Mouse (Mus musculus): Measurements from ENCODE around the gene Arhgap18. TPM values are rescaled to one million over a fixed set of nuclear protein-coding genes. Genes with fewer than 3 reads are reported as not detected.
A peak's percentile ranks its signal among the peaks of the same experiment; 100 is the strongest.

The Arhgap18 gene
- 10.7 and 11.7 TPM in 2 replicates for polyA plus RNA-seq (2012; rRNA removed)

DNA sequence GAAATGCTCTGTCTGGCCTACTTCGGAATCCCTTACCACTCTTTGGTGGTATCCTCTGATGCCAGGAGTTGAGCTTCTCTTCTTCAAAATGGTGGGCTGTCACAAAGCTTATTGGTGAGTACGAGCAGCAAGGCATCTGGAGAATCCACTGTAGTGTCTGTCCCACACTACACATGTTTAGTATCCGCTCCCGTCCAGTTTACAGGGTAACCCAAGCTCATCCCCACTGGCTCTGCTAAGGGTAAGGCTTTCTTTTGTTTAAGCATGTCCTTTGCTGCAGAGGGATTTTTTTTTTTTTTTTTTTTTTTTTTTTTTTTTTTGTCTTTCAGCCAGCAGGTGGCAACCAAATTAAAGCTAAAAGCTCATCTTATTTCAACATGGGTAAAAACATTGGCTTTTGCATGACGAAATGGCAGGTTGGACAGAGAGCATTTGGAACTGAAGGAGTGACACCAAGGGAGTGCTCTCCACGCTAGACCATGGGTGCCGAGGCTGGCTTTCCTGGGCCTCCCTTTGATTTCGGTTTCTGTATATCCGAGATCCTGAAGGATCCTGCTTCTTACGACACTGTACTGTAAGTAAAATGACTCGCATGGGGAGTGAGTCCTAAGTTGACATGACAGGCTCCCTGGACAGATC is at the start of gene Arhgap18:
Gene Arhgap18 (plus strand): TSS at position 493 of the 639 bp plus-strand sequence.
- no peak for DNase-seq (ENCODE audit: low spot score)

DNA sequence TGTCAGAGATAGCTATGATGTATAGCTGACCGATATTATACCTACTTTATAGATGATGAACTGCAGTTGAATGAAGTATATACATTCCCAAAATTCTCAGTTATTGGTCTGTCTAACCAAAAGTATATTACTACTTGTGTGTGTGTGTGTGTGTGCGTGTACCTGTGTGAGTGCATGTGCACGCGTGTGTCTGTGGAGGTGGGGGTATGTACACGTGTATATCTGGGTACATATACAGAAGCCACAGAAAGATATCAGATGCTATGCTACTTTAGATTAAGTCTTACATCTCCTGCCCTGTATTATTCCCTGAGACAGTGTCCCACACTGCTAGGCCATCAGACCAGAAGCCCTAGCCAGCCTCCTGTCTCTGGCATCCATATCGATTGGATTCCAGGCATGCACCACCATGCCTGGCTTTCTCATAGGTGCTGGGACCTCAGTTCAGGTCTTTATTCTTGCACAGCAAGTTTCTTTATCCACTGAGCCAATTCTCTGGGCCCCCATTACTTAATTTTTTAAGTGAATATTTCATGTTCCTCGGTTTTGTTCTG is 42.7 kb upstream of the Arhgap18 start:
- no peak for DNase-seq (ENCODE audit: low spot score)

DNA sequence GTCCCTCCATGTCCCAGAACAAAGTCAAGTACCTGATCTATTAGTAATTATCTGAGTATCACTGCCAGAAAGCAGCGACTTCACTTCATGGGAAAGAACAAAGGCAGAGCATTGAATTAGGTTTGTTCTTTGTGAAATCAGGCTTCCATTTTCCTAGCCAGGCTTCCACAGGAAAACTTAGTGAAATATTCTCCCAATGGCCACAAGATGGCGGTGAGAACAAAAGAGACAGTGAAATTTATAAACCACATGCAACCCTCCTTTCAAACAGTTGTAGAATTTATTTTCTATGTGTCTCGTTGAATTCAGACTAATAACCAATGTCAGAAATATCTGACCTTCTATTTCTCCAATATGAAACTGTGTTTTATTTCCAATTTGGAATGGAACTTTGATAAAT is 42.2 kb upstream of the Arhgap18 start:
- no peak for DNase-seq (ENCODE audit: low spot score)

DNA sequence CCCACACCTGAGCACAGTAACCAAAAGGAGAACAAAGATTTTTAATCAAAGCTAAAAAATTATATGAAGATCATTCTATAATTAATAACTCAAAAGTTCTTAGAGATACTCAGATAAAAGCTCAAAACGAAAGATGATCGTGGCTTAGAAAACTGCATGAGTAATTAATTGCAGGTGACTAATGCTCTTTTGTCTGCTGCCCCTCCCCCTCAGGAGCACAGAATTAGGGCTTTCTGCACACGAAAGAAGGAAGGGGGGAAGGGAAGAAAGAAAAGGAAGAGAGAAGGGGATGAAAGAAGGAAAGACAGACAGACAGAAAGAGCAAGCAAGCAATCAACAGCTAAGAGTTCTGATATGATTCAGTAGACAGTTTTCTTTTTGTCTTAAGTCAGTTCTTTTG is 39.2 kb upstream of the Arhgap18 start:
- no peak for DNase-seq (ENCODE audit: low spot score)

DNA sequence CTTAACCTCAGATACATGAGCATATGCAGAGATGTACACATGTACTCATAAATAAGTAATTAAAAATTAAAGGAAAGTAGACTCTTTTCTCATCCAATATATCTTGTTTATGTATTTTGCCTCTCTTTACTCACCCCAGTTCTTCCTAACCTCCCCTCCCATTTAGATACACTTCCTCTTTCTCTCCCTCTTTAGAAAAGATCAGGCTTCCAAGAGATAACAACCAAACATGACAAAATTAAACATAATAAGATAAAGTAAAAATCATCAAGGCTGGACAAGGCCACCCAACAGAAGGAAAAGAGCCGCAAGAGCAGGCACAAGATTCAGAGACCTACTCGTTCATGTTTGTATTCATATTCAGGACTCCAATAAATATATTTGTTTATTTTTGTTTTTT is 28.5 kb upstream of the Arhgap18 start:
- DNase-seq (ENCODE audit: low spot score), result no peak

DNA sequence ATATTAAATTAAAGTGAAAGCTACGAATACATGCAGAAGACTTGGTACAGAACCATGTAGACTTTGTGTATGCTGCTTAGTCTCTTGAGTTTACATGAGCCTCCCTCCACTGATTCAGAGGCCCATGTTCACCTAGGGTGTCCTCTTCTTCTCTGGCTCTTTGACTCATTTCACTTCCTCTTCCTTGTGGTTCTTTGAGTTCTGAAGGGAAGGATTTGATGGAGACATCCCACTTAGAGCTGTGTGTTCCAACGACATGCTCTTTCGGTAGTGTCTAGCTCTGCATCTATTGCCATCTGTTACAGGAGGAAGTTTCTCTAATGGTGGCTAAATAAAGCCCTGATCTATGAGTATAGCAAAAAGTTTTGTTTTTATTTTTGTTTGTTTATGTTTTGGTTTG is 28.0 kb upstream of the Arhgap18 start:
- DNase-seq (ENCODE audit: low spot score), result no peak

DNA sequence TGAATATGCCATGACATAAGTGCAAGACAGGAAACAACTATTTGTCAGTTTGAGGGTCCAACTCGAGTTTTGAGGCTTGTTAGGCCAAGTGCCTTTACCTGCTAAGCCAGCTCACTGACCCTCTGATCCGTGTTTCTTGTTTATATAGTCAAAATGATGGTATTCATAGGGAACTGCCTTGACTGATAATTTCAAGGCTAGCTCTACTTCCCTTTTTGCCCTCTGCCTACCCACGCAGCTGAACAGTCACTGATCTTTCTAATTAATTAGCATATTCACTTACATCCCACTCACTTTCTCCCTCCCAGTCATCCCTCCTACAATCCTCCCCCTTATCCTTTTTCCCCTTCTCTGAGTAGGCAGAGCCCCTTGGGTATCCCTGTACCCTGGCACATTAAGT is 2.4 kb upstream of the Arhgap18 start:
- no peak for DNase-seq (ENCODE audit: low spot score)

DNA sequence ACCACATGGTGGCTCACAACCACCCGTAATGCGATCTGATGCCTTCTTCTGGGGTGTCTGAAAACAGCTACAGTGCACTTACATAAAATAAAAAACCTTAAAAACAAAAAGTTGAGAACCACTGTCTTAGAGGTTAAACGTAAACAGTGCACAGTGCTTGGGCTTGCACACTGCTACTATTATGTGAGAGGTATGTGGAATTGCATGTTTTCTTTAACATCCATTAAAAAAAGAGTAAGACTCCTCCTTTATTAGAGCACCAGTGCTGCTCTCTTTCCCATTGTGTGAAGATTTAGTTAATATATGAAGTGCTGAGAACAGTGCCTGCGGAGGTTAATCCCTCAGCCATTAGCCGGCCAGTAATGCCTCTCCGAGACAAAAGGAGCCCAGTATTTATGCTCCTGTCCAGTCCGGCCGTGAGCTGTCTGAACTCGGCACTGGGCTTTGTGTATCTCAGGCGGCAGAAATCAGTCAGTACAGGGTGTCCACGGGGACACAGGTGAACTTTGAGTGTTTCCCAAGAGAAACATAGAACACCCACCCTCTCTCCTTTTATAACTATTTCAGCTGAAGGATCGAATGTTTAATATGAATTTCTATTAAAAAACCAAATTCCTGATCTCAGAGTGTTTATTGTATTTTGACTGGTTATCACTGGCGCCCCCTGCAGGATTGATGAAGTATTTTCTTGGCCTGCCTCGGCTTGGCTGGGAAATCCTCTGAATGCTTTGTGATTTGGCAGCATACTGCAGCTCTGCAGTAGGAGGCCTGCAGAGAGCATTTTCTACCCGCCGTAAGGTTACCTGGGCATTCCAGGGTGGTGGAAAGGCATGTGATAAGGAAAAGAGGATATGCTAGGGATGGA is 925 bp upstream of the Arhgap18 start:
- DNase-seq (ENCODE audit: low spot score), result no peak

DNA sequence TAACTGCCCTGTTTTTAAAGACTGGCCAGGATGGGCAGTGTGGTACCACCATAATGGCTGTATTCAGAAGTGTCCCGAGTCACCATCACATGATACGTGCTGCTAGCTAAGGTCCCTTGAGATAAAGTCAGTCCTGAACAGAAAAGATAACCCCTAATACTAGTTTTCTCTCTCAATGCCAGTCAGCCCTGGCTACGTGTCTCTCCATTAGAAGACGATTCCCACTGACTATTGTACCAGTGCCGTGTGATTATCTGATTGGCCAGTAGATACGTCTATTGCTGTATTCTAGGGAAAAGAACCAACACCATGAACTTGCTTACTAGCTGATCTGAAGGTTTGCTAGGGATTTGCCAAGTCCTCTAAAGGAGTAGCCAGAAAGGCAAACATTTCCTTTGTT is 785 bp downstream of the Arhgap18 start:
- DNase-seq (ENCODE audit: low spot score), result no peak

DNA sequence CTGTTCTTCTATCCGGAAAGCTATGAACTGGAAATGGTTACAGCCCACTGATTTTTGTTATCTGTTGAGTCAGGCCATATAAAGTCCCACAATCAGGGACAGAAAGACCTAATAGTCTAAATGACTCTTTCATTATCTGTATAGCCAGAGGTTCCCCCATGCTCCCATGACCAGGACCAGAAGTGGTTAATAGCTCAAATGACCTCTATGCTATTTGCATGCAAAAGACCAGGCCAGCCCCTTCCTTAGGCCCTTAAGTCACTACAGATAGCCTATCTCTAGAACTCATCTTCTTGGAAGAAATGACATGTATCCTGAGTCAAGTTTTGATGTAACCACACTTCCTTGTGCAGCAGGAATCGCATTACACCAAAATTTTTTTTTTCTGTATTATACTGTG is 4.0 kb downstream of the Arhgap18 start:
- DNase-seq (ENCODE audit: low spot score), result no peak

DNA sequence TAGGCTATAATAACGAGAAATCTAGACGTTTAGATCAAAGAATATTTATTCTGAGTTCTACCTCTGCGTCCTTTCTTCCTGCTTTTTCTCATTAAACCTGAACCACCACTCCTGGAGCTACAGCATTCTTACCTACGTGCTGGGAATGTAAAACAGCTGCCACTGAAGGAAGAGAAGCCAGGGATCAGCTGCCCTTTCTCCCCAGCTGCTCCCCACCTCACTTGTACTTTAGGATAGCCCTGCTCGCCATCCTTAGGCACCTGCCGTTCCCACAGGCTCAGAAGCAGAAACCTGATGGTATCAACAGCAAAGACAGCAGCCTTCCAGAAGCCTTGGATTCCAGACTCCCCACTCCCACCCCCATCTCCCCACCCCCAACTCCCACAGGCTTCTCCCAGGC is 6.2 kb downstream of the Arhgap18 start:
- DNase-seq (ENCODE audit: low spot score), result no peak

DNA sequence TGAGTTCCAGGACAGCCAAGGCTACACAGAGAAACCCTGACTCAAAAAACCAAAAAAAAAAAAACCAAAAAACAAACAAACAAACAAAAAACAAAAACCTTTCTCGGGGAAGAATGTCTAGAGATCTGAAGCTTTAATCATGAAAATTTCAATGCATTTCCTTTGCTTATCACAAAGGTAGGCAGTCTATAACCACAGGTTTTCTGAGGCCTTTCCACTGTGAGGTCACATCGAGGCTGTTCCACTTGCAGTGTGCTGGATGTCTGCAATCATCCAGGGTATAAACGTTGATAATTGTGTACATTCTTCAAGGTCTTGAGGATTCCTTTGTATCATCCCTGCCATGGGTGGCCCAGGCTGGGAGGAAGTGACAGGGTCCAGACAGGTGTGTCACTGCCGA is 7.9 kb downstream of the Arhgap18 start:
- no peak for DNase-seq (ENCODE audit: low spot score)

DNA sequence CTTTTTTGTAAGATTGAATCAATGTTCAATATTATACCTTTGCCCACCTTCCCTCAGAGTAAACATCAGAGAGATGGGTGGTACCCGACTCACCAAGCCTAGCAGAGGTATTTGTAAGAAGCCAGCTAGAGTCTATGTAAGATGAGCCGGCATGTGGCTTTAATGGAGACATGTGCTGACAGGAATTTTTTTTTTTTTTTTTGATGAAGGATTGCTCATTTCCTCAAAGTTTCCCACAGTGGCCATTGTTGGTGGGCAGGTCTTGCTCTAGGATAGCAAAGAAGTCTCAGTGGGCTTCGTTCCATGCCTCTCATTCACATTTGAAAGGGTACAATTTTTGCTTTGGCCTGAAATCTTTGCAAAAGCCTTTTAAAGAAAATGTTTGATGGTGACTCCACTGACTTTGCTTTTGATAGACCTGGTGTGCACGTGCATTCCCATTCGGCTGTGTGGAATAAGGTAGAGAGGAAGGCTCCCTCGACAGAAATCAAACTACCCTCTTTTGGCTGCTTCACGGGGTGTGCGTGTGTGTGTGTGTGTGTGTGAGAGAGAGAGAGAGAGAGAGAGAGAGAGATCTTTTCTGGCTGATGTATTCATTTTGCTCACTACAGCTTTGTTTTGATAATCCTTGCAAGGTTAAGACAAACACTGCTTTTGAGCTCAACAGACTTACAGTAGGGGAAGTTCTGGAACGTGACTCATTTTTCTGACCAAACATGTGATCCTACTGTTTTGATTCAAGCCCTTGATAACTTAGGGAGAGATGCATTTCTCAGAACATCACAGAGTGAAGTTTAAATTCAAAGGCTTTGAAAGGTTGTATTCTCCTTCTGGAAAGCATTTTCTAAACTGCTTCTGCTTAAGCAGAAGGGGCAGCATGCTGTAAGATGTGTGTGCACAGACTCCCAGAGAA is 9.0 kb downstream of the Arhgap18 start:
- DNase-seq (ENCODE audit: low spot score), result no peak

DNA sequence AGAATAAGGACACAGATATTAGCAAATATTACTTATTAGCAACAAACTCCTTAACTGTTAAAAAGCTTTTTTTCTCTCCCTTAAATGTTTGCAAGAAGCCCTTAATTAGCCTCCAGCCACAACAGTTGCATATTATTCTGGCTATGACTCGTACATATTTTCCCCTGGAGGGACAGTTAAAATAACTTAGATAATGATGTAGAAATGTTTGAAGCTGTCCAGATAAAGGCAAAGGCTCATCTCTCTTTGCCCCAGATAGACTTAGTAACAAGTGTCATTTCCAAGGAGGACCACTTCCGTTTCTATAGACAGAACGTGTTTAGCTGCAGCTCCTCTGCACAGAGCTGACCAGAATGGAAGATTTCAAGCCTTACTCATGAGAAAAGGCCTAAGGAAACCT is 14.0 kb downstream of the Arhgap18 start:
- DNase-seq (ENCODE audit: low spot score), result no peak

DNA sequence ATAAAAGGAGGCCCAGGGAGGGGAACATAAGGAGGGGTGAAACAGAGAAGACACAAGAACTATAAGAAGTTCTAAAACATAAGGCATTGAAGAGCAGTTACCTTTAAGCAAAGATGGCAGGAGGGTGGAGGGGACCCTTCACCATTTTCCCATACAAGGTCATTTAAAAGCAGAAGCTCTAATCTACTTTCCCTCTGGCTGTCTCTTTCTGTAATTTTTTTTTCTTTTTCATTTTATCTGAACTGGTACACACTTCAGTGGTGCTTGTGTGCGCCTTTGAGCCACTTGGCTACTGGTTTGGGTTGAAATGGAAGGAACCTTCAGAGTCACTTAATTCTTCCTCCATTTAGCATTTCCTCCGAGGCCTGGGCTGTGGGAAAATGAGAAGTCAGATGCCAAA is 15.7 kb downstream of the Arhgap18 start:
- no peak for DNase-seq (ENCODE audit: low spot score)

DNA sequence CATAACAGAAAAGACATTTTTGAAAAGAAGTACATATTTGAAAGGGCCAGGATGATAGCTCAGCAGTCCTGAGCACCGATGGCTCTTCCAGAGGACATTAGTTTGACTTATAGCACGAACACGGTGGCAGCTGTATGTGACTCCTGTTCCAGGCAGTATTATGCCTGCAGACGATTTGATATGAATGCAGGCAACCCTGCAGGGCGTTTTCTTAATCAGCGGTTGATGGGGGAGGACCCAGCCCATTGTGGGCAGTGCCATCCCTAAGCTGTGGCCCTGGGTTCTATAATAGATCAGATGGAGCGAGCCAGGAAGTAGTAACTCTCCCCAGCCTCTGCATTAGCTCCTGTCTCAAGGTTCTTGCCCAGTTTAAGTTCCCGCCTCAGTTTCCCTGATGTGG is 16.8 kb downstream of the Arhgap18 start:
- DNase-seq (ENCODE audit: low spot score), result no peak

DNA sequence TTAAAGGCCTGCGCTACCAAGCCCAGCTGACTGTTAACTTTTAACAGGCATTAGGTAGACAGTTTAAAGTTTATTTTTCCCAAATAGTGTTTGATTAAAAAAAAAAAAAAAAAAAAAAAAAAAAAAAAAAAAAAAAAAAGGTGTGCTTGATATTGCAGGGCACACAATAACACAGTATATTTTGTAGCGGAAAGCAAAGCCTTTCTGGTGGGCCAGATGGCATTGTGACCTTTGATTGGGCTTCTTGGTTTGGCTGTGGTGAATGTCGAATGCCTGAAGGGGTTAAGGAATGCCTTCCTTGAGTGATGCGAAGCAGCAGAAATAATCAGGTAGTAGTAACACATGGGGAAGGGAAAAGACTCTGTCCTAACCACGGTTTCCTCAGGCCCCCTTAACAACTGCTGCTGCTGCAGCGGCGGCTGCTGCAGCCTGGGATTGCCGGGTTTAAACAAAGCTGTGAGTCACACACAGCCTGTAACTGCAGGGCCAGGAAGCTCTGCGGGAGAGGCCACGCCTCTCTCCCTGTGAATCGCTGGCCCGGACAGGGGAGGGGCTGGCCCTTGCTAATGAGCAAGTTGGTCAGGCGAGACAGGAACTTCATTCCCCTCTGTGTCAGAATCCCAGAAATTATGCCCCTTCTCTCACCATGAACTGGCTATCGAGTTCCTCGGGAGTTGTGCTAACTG is 18.9 kb downstream of the Arhgap18 start:
- DNase-seq (ENCODE audit: low spot score), result peak; percentile 56

DNA sequence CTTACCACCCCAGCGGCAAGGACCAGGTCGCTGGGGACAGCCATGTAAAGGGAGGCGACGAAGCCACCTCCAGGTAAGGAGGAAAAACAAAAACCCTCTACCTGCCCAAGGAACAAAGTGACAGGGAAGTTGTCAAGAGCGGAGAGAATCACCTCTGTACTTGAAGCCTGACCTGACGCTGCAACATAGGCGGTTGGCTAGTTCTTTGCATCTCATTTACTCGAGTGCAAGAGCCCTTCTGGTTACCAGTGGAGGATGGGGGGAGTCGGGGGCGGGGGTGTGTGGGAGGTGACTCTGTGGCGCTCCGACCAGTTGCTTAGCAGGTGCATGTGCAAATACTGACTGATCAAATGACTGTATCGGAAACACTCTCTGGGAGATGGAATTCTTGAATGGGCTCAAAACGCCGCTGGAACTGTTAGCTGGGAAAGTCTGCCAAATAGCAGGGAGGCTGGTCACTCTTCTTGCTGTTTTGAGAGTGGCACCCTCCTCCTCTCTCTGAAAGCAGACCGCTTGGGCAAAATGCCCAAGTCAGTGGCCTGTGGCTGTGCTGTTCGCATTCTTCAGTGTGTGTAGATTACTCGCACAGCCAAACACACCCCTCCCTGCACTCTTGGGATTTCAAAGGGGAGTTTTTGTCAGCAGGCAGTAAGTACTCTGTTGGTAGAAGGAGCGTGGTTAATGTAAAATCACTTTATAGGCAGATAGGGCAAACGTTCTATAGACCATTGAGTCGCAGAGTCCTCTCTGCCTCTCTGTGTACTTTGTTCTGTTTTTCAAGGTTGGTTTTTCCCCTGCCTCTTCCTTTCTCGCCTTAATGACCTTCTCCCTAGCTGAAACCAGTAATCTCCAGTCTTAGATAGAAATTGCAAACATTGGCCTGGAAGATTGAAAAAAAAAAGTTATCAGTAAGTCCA is 19.7 kb downstream of the Arhgap18 start:
- peak; percentile 42 for DNase-seq (ENCODE audit: low spot score)

DNA sequence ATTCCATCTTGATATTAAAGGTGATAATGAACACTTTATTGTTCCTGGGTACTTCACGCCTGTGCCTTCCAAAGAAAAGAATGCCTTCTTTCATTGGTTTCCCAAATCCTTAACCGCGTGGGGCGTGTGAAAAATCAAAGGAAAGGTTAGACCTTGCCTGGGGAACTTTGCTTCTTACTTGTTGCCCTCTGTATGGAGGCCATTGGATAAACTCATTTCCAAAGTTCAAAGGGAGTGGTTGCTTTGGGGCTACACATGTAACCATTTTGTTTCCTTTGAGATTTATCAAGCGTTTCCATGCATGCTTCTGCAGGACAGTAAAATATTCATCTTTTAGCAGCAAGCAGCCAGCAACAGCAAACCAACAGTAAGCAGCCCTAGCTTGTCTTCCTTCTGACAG is 20.3 kb downstream of the Arhgap18 start:
- DNase-seq (ENCODE audit: low spot score), result no peak

DNA sequence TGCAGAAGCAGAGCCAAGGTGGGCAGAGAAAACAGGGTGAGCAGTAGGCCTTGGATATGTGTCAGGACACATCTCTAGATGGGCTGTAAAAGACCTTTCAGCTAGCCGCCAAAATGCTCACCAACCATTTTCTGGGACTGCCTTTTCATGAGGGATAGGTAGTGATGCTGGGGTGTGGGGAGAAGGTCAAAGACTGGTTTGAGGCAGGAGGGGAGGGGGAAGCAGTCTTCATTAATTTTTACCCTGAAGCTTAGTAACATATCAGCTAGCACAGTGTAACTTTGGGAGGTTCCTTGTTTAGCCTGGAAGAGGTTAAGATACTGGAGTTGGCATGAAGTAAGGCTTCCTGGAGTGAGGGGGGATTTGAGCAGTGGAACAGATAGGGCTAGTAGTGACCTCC is 21.0 kb downstream of the Arhgap18 start:
- no peak for DNase-seq (ENCODE audit: low spot score)

Data from urinary bladder, adult 2 months (tissue).